Mouse (Mus musculus): ENCODE data around the gene Yipf3.

- TF ChIP-seq CTCF (IDR thresholded peaks at IDR 0.05; ENCODE audit: control insufficient read depth, insufficient read depth, insufficient read length) (no peak), FOSL1 (IDR thresholded peaks at IDR 0.05; ENCODE audit: insufficient read depth, low read length, poor library complexity, severe bottlenecking) (no peak), MYOD1 (IDR thresholded peaks at IDR 0.05; ENCODE audit: control insufficient read depth, insufficient read length, low read depth) (no peak), MAX (IDR thresholded peaks at IDR 0.05) (no peak), USF1 (IDR thresholded peaks at IDR 0.05; ENCODE audit: low read depth) (no peak)
These were observed 20.3 kb downstream of the Yipf3 start for GRCm38 (mm10) chr17:46268026-46268720.
